Mouse (Mus musculus): ENCODE results near the gene Vat1l. TPM values are rescaled to one million over a fixed set of nuclear protein-coding genes. Genes with fewer than 3 reads are reported as not detected.

Gene Vat1l
- total and polyA plus RNA-seq, 3 experiments: not detected

DNA sequence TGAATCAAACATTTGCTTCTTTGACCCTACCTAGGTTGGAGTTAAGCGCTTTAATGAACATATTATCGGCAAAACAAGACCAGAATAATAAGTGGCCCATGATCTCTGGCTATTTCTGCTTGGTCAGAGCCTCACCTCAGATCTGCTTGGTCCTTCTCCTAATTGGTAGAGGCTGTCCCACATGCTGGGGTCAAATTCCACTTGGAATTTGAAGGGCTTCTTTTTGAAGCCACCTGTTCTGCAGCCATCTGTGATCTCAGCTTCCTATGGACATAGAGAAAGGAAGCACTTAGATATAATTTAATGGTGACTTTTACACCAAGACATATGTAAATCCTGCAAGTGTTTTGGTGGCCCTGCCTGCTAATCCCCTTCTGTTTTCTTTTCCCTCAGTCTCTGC is 16.6 kb downstream of the Vat1l start:
- TF ChIP-seq HCFC1 (IDR thresholded peaks at IDR 0.05; ENCODE audit: low read depth, low read length): no peak
- TF ChIP-seq MYB (IDR thresholded peaks at IDR 0.05; ENCODE audit: low read depth, low read length): no peak
- TF ChIP-seq UBTF (IDR thresholded peaks at IDR 0.05; ENCODE audit: borderline replicate concordance, insufficient read depth, low read depth, low read length): no peak
- TF ChIP-seq NRF1 (IDR thresholded peaks at IDR 0.05; ENCODE audit: insufficient read depth, low read depth, low read length, poor library complexity, severe bottlenecking): no peak
- no peak for TF ChIP-seq KAT2A (conservative IDR thresholded peaks at IDR 0.05; ENCODE audit: low read depth, low read length)
- no peak for TF ChIP-seq CTCF (IDR thresholded peaks at IDR 0.05 in 2 of 3, conservative IDR thresholded peaks at IDR 0.05 in 1 of 3; ENCODE audit: control insufficient read depth in 1 of 3, insufficient read depth in 1 of 3, low read depth in 2 of 3, low read length in 3 of 3, poor library complexity in 1 of 3, severe bottlenecking in 1 of 3)
- TF ChIP-seq TCF12 (IDR thresholded peaks at IDR 0.05; ENCODE audit: low read depth, low read length): no peak
- no peak for TF ChIP-seq MAX (IDR thresholded peaks at IDR 0.05; ENCODE audit: low read length)
- TF ChIP-seq ZKSCAN1 (IDR thresholded peaks at IDR 0.05; ENCODE audit: low read depth, low read length): no peak
- TF ChIP-seq GATA1 (IDR thresholded peaks at IDR 0.05; ENCODE audit: low read depth, low read length): no peak
- no peak for TF ChIP-seq MYC (IDR thresholded peaks at IDR 0.05; ENCODE audit: low read depth, low read length)
- TF ChIP-seq ETS1 (IDR thresholded peaks at IDR 0.05; ENCODE audit: low read depth, low read length): no peak
- no peak for TF ChIP-seq MAFK (IDR thresholded peaks at IDR 0.05; ENCODE audit: borderline replicate concordance, low read depth, low read length)
- no peak for TF ChIP-seq TAL1 (IDR thresholded peaks at IDR 0.05; ENCODE audit: low read length)
- TF ChIP-seq CHD1 (IDR thresholded peaks at IDR 0.05; ENCODE audit: low read depth, low read length): no peak
- no peak for TF ChIP-seq ZC3H11A (IDR thresholded peaks at IDR 0.05; ENCODE audit: low read depth, low read length)
- no peak for TF ChIP-seq SMC3 (IDR thresholded peaks at IDR 0.05; ENCODE audit: low read depth, low read length)
- no peak for TF ChIP-seq POLR2AphosphoS5 (IDR thresholded peaks at IDR 0.05; ENCODE audit: borderline replicate concordance, low read depth, low read length)
- no peaks in the 10 kb centered on the region for H3K9me3 ChIP-seq (replicated peaks; ENCODE audit: insufficient read depth, low read length)
- H3K27me3 ChIP-seq (ENCODE audit: control insufficient read depth in 1 of 2, insufficient read depth in 2 of 2, low read length in 2 of 2): no peaks in the 10 kb centered on the region
- no peaks in the 10 kb centered on the region for H3K79me2 ChIP-seq (ENCODE audit: control insufficient read depth, insufficient read depth, low read length, poor library complexity)
- H3K4me3 ChIP-seq (ENCODE audit: control insufficient read depth in 1 of 2, insufficient read depth in 1 of 2, low read depth in 2 of 2, low read length in 2 of 2): no peak overlapping the region
- no peak overlapping the region for H3K9ac ChIP-seq (ENCODE audit: control insufficient read depth, low read depth, low read length, poor library complexity, severe bottlenecking)
- no peaks in the 10 kb centered on the region for H3K36me3 ChIP-seq (ENCODE audit: control insufficient read depth in 1 of 2, insufficient read depth in 2 of 2, low read length in 2 of 2)
- H3K4me1 ChIP-seq (ENCODE audit: control insufficient read depth in 1 of 2, insufficient read depth in 2 of 2, low read length in 2 of 2): no peaks in the 10 kb centered on the region
- no peak for DNase-seq (ENCODE audit: low read depth, low spot score)
- H3K27ac ChIP-seq (ENCODE audit: control insufficient read depth, low read depth, low read length): no peak overlapping the region

DNA sequence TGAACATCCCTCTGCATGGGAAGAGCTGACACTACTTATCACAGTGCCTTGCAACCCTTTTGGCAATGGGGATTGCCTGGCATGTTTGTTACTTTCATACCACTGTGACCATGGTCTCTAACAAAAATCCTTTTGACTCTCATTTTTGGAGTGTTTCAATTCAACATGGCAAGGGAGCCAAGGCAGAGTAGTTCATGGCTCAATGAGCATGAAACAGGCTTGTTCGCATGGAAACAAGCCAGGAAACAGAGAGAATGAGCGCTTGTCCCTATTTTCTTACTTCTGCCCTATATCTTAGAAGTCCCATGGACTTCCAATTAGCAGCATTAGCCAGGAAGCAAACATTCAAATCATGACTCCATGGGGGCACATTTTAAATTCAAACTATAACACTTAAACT is 18.6 kb downstream of the Vat1l start:
- Histone ChIP-seq H3K36me3 (ENCODE audit: control insufficient read depth in 1 of 2, insufficient read depth in 2 of 2, low read length in 2 of 2) (no peaks in the 10 kb centered on the region), H3K9ac (ENCODE audit: control insufficient read depth, low read depth, low read length, poor library complexity, severe bottlenecking) (no peak overlapping the region), H3K79me2 (ENCODE audit: control insufficient read depth, insufficient read depth, low read length, poor library complexity) (no peaks in the 10 kb centered on the region), H3K27ac (ENCODE audit: control insufficient read depth, low read depth, low read length) (no peak overlapping the region), H3K4me1 (ENCODE audit: control insufficient read depth in 1 of 2, insufficient read depth in 2 of 2, low read length in 2 of 2) (no peaks in the 10 kb centered on the region), H3K9me3 (replicated peaks; ENCODE audit: insufficient read depth, low read length) (no peaks in the 10 kb centered on the region), H3K27me3 (ENCODE audit: control insufficient read depth in 1 of 2, insufficient read depth in 2 of 2, low read length in 2 of 2) (no peaks in the 10 kb centered on the region), H3K4me3 (ENCODE audit: control insufficient read depth in 1 of 2, insufficient read depth in 1 of 2, low read depth in 2 of 2, low read length in 2 of 2) (no peak overlapping the region)
- no peak for DNase-seq (ENCODE audit: low read depth, low spot score)
- TF ChIP-seq MYB (IDR thresholded peaks at IDR 0.05; ENCODE audit: low read depth, low read length) (no peak), ETS1 (IDR thresholded peaks at IDR 0.05; ENCODE audit: low read depth, low read length) (no peak), UBTF (IDR thresholded peaks at IDR 0.05; ENCODE audit: borderline replicate concordance, insufficient read depth, low read depth, low read length) (no peak), ZC3H11A (IDR thresholded peaks at IDR 0.05; ENCODE audit: low read depth, low read length) (no peak), GABPA (IDR thresholded peaks at IDR 0.05; ENCODE audit: low read depth, low read length) (no peak), MYC (IDR thresholded peaks at IDR 0.05; ENCODE audit: low read depth, low read length) (no peak), POLR2AphosphoS2 (IDR thresholded peaks at IDR 0.05; ENCODE audit: low read length) (no peak), USF1 (IDR thresholded peaks at IDR 0.05; ENCODE audit: low read depth, low read length) (no peak), MEF2A (IDR thresholded peaks at IDR 0.05; ENCODE audit: extremely low read depth, insufficient replicate concordance, low read depth, low read length, poor library complexity, severe bottlenecking) (no peak), RAD21 (IDR thresholded peaks at IDR 0.05; ENCODE audit: low read depth, low read length) (no peak), JUND (IDR thresholded peaks at IDR 0.05; ENCODE audit: low read depth, low read length) (no peak), SIN3A (IDR thresholded peaks at IDR 0.05; ENCODE audit: low read length) (no peak), BHLHE40 (IDR thresholded peaks at IDR 0.05; ENCODE audit: borderline replicate concordance, low read depth, low read length) (no peak)
